Mouse (Mus musculus) forebrain, postnatal 0 days (tissue): ENCODE results near the gene Rep15. TPM values are rescaled to one million over a fixed set of nuclear protein-coding genes. Genes with fewer than 3 reads are reported as not detected.
A peak's percentile ranks its signal among the peaks of the same experiment; 100 is the strongest.

Experiments used
- ATAC-seq: fragments of 200-750 bp; cut with Nextera tagmentation; 2 replicates; pipeline ENCODE4 v1.8.0; 2017; ENCODE audit warnings: mild to moderate bottlenecking, moderate library complexity
- DNase-seq: peaks from one replicate; pipeline ENCODE4 v3.0.0-alpha.2; 2015
- H3K27ac ChIP-seq: fragments of 300-500 bp; sonication (generic); 2 replicates; pipeline ENCODE4 v1.5.1; 2014; ENCODE audit warnings: low read depth, mild to moderate bottlenecking, antibody characterized with exemption, low read length, moderate library complexity, mixed read lengths
- H3K27me3 ChIP-seq: fragments of 300-500 bp; sonication (generic); 2 replicates; pipeline ENCODE4 v1.6.1; 2014; ENCODE audit warnings: mild to moderate bottlenecking, low read length, mixed read lengths; ENCODE audit not compliant: insufficient read depth
- H3K36me3 ChIP-seq: fragments of 300-500 bp; sonication (generic); 2 replicates; pipeline ENCODE4 v1.6.1; 2014; ENCODE audit warnings: mild to moderate bottlenecking, moderate library complexity; ENCODE audit not compliant: insufficient read depth
- H3K4me1 ChIP-seq: fragments of 300-500 bp; sonication (generic); 2 replicates; pipeline ENCODE4 v1.6.1; 2014; ENCODE audit warnings: antibody characterized with exemption; ENCODE audit not compliant: insufficient read depth
- H3K4me2 ChIP-seq: fragments of 300-500 bp; sonication (generic); 2 replicates; pipeline ENCODE4 v1.6.1; 2014; ENCODE audit warnings: low read depth, mild to moderate bottlenecking, moderate library complexity
- H3K4me3 ChIP-seq: fragments of 300-500 bp; sonication (generic); 2 replicates; pipeline ENCODE4 v1.5.1; 2014; ENCODE audit warnings: low read depth, low read length, mixed read lengths
- H3K9ac ChIP-seq: fragments of 300-500 bp; sonication (generic); 2 replicates; pipeline ENCODE4 v1.6.1; 2014; ENCODE audit warnings: mild to moderate bottlenecking
- H3K9me3 ChIP-seq: fragments of 300-500 bp; sonication (generic); 2 replicates; pipeline ENCODE4 v1.6.1; 2016; ENCODE audit warnings: low read length
- CTCF ChIP-seq: sonication (generic); IDR thresholded peaks from 2 replicates; pipeline ENCODE4 v1.5.1; 2016; ENCODE audit warnings: antibody characterized with exemption, control low read depth, low read depth
- WGBS: fragments of 180-500 bp; shearing (Covaris S2); extraction: QIAGEN DNeasy Blood & Tissue Kit; methylation state at CpG from one replicate; pipeline ENCODE4 v1.1.7; 2014; 5-methylcytosine and 5-hydroxymethylcytosine counted together
- polyA plus RNA-seq: library from polyadenylated mRNA; unstranded; fragments of >200 nt; fragmentation: Nextera tagmentation; extraction: Ambion mirVana; gene quantifications from 2 replicates; pipeline ENCODE4 v1.2.1, GENCODE M21; 2015
- total RNA-seq: library from RNA; depleted of rRNA; stranded (reverse); fragments of >200 nt; gene quantifications from 2 replicates; pipeline ENCODE4 v1.2.3, GENCODE M21; 2014

The Rep15 gene
- total and polyA plus RNA-seq, 2 experiments from 2014 or later = 0.74 to 1.1 TPM

DNA sequence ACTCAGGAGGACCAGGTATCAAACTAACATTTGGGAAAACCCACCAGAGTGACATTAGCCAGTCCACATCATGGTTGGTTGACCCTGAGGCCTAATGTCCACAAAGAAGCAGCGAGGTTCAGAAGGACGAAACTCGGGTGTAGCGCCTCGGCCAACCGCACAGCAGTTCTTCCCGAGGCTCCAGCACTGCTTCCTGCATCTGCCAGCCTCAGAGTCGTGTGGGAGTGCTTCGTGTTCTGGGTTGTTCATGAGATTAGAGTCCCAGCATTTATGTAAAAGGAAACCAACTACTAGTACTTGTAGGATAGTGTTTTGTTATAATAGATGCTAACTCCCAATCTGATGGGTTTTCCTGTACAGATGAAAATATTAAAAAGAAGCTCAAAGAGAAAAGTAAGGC is 33.1 kb upstream of the Rep15 start:
- no peak overlapping the region for H3K27ac ChIP-seq
- no peaks in the 10 kb centered on the region for H3K4me1 ChIP-seq
- 88% methylated on average over 9 of the region's 9 CpGs for WGBS
- ATAC-seq (no peak), DNase-seq (no peak)
- H3K9me3 ChIP-seq = no peaks in the 10 kb centered on the region
- 0 out of 2 replicates have a peak, but pooled peaks cover 3% of the 10 kb centered on the region for H3K36me3 ChIP-seq
- H3K27me3 ChIP-seq = no peaks in the 10 kb centered on the region
- H3K4me2 ChIP-seq = no peak overlapping the region
- no peak overlapping the region for H3K4me3 ChIP-seq
- no peak overlapping the region for H3K9ac ChIP-seq
- no peak for TF ChIP-seq CTCF

GRCm38 (mm10) chr6:146999755-147000154 is 32.6 kb upstream of the Rep15 start:
- no peaks in the 10 kb centered on the region for H3K27me3 ChIP-seq
- H3K9me3 ChIP-seq = no peaks in the 10 kb centered on the region
- no peak overlapping the region for H3K4me2 ChIP-seq
- H3K27ac ChIP-seq = no peak overlapping the region
- DNase-seq (no peak), ATAC-seq (no peak)
- 90% methylated on average over 2 of the region's 2 CpGs for WGBS
- H3K9ac ChIP-seq = no peak overlapping the region
- H3K36me3 ChIP-seq = 0 out of 2 replicates have a peak, but pooled peaks cover 3% of the 10 kb centered on the region
- no peak for TF ChIP-seq CTCF
- no peaks in the 10 kb centered on the region for H3K4me1 ChIP-seq
- no peak overlapping the region for H3K4me3 ChIP-seq

DNA sequence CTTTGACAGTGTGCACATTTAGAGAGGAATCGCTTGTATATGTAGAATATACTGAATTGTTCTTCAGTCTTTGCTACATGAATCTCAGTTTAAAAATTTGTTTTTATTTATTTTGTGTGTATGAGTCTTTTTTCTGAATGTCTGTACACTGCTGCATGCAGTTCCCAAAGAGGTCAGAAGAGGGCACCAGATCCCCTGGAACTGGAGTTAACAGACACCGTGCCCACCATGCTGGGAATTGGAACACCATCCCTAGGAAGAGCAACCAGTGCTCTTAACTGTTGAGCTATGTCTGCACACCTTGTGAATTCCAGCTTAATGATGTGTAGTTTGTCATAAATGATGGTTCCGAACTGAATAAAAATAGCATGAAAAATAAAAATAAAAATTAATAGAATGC is 24.2 kb upstream of the Rep15 start:
- TF ChIP-seq CTCF = peak; percentile 71
- peak; percentile 41 for DNase-seq
- Histone ChIP-seq H3K9me3 (no peaks in the 10 kb centered on the region), H3K4me3 (no peak overlapping the region), H3K27me3 (no peaks in the 10 kb centered on the region), H3K4me2 (no peak overlapping the region), H3K27ac (no peak overlapping the region), H3K9ac (no peak overlapping the region), H3K36me3 (0 out of 2 replicates have a peak, but pooled peaks cover 2% of the 10 kb centered on the region), H3K4me1 (no peaks in the 10 kb centered on the region)
- no peak for ATAC-seq
- WGBS = 60% methylated on average over 3 of the region's 3 CpGs

- ATAC-seq (peak; percentile 16), DNase-seq (no peak)
- Histone ChIP-seq H3K4me2 (no peak overlapping the region), H3K9me3 (no peaks in the 10 kb centered on the region), H3K27ac (no peak overlapping the region), H3K4me3 (no peak overlapping the region), H3K36me3 (0 out of 2 replicates have a peak, but pooled peaks cover 2% of the 10 kb centered on the region), H3K27me3 (no peaks in the 10 kb centered on the region), H3K9ac (no peak overlapping the region), H3K4me1 (no peaks in the 10 kb centered on the region)
- TF ChIP-seq CTCF = no peak
- 79% methylated on average over 6 of the region's 6 CpGs for WGBS
These were observed 22.0 kb upstream of the Rep15 start for GRCm38 (mm10) chr6:147010358-147010757.

DNA sequence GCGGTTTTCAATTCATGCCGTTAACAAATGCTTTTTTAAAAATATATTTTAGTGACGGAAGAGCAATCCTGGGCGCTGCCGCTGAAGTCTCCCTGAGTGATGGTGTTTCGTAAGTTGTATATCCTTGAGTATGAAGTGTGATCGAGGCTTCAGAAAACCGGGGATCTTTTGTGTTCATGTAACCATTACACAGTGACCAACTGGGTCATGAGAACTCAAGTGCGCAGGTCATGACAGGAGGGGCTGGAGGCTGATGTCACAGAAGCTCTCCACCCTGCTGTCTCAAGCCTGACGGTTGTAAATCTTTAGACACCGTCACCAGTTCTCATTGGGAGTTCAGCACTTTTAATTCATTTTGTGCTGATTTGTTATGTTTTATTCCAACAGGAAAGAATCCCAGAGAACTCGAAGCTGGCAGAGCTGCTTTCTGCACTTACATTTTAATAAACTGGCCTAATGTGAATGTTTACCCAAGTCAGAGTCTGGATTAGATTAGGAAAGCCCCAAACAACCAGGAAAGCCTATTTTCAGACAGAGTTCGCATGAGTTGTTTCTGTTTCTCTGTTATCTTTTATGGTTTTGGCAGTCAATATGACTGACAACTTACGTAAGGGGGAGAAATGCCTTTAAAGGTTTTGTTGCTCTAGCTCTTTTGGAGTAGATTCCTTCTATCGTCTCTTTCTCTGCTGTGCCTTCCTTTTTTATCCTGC is 21.4 kb upstream of the Rep15 start:
- Histone ChIP-seq H3K36me3 (0 out of 2 replicates have a peak, but pooled peaks cover 2% of the 10 kb centered on the region), H3K9me3 (no peaks in the 10 kb centered on the region), H3K4me3 (no peak overlapping the region), H3K9ac (no peak overlapping the region), H3K27me3 (no peaks in the 10 kb centered on the region), H3K4me1 (no peaks in the 10 kb centered on the region), H3K27ac (no peak overlapping the region), H3K4me2 (no peak overlapping the region)
- TF ChIP-seq CTCF = no peak
- ATAC-seq (no peak), DNase-seq (no peak)
- 92% methylated on average over 15 of the region's 15 CpGs for WGBS

- no peak for ATAC-seq
- no peak overlapping the region for H3K27ac ChIP-seq
- H3K9ac ChIP-seq = no peak overlapping the region
- no peaks in the 10 kb centered on the region for H3K9me3 ChIP-seq
- DNase-seq = no peak
- H3K4me1 ChIP-seq = no peaks in the 10 kb centered on the region
- H3K36me3 ChIP-seq = no peaks in the 10 kb centered on the region
- WGBS = 65% methylated on average over 6 of the region's 6 CpGs
- H3K4me2 ChIP-seq = no peak overlapping the region
- H3K27me3 ChIP-seq = no peaks in the 10 kb centered on the region
- no peak for TF ChIP-seq CTCF
- H3K4me3 ChIP-seq = no peak overlapping the region
These were observed 20.8 kb upstream of the Rep15 start for GRCm38 (mm10) chr6:147011555-147011954.

GRCm38 (mm10) chr6:147011977-147012376 is 20.4 kb upstream of the Rep15 start:
- DNase-seq (no peak), ATAC-seq (no peak)
- Histone ChIP-seq H3K9me3 (no peaks in the 10 kb centered on the region), H3K9ac (no peak overlapping the region), H3K4me2 (no peak overlapping the region), H3K27ac (no peak overlapping the region), H3K36me3 (no peaks in the 10 kb centered on the region), H3K27me3 (no peaks in the 10 kb centered on the region), H3K4me3 (no peak overlapping the region), H3K4me1 (no peaks in the 10 kb centered on the region)
- WGBS = 35% methylated on average over 6 of the region's 6 CpGs
- no peak for TF ChIP-seq CTCF
